Mouse (Mus musculus) intestine, embryonic 16.5 days (tissue): Measurements from ENCODE around the gene Ppp1r10. TPM values are rescaled to one million over a fixed set of nuclear protein-coding genes. Genes with fewer than 3 reads are reported as not detected.

ENCODE experiments used
- ATAC-seq: fragments of 200-750 bp; cut with Nextera tagmentation; 2 replicates; pipeline ENCODE4 v1.8.0; 2017; ENCODE audit warnings: moderate TSS enrichment, moderate library complexity
- H3K27ac ChIP-seq: fragments of 300-500 bp; sonication (generic); 2 replicates; pipeline ENCODE4 v1.5.1; 2014; ENCODE audit warnings: mild to moderate bottlenecking, low read length
- H3K27me3 ChIP-seq: fragments of 300-500 bp; sonication (generic); replicated peaks from 2 replicates; pipeline ENCODE4 v1.6.1; 2014; ENCODE audit warnings: low read length, control low read depth, mixed read lengths; ENCODE audit not compliant: control insufficient read depth, insufficient read depth
- H3K36me3 ChIP-seq: fragments of 300-500 bp; sonication (generic); 2 replicates; pipeline ENCODE4 v1.6.1; 2014; ENCODE audit warnings: low read length, control low read depth; ENCODE audit not compliant: control insufficient read depth, insufficient read depth
- H3K4me1 ChIP-seq: fragments of 300-500 bp; sonication (generic); 2 replicates; pipeline ENCODE4 v1.6.1; 2014; ENCODE audit warnings: low read length, control low read depth, mixed read lengths; ENCODE audit not compliant: control insufficient read depth, insufficient read depth
- H3K4me2 ChIP-seq: fragments of 300-500 bp; sonication (generic); 2 replicates; pipeline ENCODE4 v1.6.1; 2014; ENCODE audit warnings: low read depth, low read length, control low read depth
- H3K4me3 ChIP-seq: fragments of 300-500 bp; sonication (generic); 2 replicates; pipeline ENCODE4 v1.5.1; 2014; ENCODE audit warnings: mild to moderate bottlenecking, low read length
- H3K9ac ChIP-seq: fragments of 300-500 bp; sonication (generic); 2 replicates; pipeline ENCODE4 v1.6.1; 2014; ENCODE audit warnings: low read depth, low read length
- H3K9me3 ChIP-seq: fragments of 300-500 bp; sonication (generic); 2 replicates; pipeline ENCODE4 v1.6.1; 2016; ENCODE audit warnings: low read length, control low read depth; ENCODE audit not compliant: control insufficient read depth
- WGBS: fragments of 180-500 bp; shearing (Covaris S2); extraction: QIAGEN DNeasy Blood & Tissue Kit; methylation state at CpG from one replicate; pipeline ENCODE4 v1.1.7; 2014; 5-methylcytosine and 5-hydroxymethylcytosine counted together
- polyA plus RNA-seq: library from polyadenylated mRNA; unstranded; fragments of >200 nt; fragmentation: Nextera tagmentation; extraction: Ambion mirVana; gene quantifications from 2 replicates; pipeline ENCODE4 v1.2.1, GENCODE M21; 2015

The Ppp1r10 gene
- 28.8 and 30.1 TPM in 2 replicates for polyA plus RNA-seq

GRCm38 (mm10) chr17:35916297-35917142, at the start of gene Ppp1r10, which contains the start of gene Mrps18b:
TSS of gene Ppp1r10 (plus strand) at chr17:35916434.
TSS of gene Mrps18b (minus strand) at chr17:35916389.
- Histone ChIP-seq H3K27me3 (no peaks in the 10 kb centered on the region), H3K4me2 (peak within 1 kb of the TSS; percentile 83), H3K4me1 (peaks cover 24% of the 10 kb centered on the region), H3K36me3 (peaks cover 5% of the 10 kb centered on the region), H3K27ac (peak within 1 kb of the TSS; percentile 96), H3K9me3 (no peaks in the 10 kb centered on the region), H3K4me3 (peak within 1 kb of the TSS; percentile 75), H3K9ac (peak within 1 kb of the TSS; percentile 91)
- ATAC-seq, result peak; percentile 94
- WGBS, result under 1% methylated on average over 82 of the region's 83 CpGs

- 16% methylated on average over 26 of the region's 26 CpGs for WGBS
- peaks cover 31% of the 10 kb centered on the region for H3K4me1 ChIP-seq
- H3K4me2 ChIP-seq, result peak overlapping the region; percentile 81
- no peaks in the 10 kb centered on the region for H3K27me3 ChIP-seq
- no peak for ATAC-seq
- H3K4me3 ChIP-seq, result peak overlapping the region; percentile 62
- H3K36me3 ChIP-seq, result no peaks in the 10 kb centered on the region; the same call in 1 of the 2 replicates
- peak overlapping the region; percentile 77 for H3K9ac ChIP-seq
- 0 out of 2 replicates have a peak, but pooled peaks cover 4% of the 10 kb centered on the region for H3K9me3 ChIP-seq
- peak overlapping the region; percentile 89 for H3K27ac ChIP-seq
These were observed 49.0 kb upstream of the Ppp1r10 start for GRCm38 (mm10) chr17:35866911-35867890.

DNA sequence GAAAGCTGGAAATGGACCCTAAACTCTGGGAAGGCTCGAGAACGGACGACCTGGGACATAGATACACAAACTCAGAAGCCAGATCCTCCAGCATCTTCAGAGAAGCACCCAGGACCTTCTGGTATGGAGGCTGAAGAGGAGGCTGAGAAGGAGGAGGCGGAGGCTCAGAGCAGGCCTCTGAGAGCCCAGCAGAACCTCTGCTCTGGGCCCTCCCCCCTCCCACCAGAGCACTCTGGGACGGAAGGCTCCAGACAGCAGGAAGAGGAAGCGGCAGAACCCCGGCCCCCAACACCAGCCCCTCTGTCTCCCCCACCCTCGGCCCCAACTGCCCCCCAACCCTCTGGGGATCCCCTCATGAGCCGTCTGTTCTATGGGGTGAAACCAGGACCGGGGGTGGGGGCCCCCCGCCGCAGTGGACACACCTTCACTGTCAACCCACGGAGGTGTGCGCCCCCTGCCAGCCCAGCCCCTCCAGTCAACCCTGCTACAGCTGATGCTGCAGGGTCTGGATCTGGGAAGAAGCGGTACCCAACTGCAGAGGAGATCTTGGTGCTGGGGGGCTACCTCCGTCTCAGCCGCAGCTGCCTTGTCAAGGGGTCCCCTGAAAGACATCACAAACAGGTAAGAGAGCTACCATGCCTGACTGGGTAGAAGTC, 47.9 kb upstream of the Ppp1r10 start:
- Histone ChIP-seq H3K27ac (peak overlapping the region; percentile 89), H3K4me2 (peak overlapping the region; percentile 81), H3K4me3 (peak overlapping the region; percentile 62), H3K4me1 (peaks cover 31% of the 10 kb centered on the region), H3K9me3 (0 out of 2 replicates have a peak, but pooled peaks cover 4% of the 10 kb centered on the region), H3K9ac (peak overlapping the region; percentile 77), H3K36me3 (no peaks in the 10 kb centered on the region; the same call in 1 of the 2 replicates), H3K27me3 (no peaks in the 10 kb centered on the region)
- 32% methylated on average over 15 of the region's 17 CpGs for WGBS
- ATAC-seq, result no peak

DNA sequence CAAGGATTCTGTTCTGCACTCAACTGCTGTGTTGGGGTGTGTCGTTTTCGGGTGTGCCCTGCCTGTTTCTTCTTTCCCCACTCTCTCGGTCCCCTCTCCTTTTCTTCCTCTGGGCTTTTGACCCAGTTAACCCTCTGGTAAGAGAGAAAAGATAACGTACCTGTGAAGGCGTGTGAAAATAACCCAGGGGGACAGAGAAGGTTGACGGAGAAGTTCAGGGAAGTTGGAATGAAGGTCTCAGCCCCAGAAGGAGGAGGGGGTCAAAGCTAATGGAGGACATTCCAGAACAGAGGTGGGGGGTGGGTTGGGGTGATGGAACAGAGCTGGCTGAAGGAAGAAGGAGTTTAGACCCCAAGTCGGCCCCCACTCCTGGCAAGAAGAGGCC, 47.3 kb upstream of the Ppp1r10 start:
- ATAC-seq, result no peak
- H3K4me1 ChIP-seq, result peaks cover 35% of the 10 kb centered on the region

DNA sequence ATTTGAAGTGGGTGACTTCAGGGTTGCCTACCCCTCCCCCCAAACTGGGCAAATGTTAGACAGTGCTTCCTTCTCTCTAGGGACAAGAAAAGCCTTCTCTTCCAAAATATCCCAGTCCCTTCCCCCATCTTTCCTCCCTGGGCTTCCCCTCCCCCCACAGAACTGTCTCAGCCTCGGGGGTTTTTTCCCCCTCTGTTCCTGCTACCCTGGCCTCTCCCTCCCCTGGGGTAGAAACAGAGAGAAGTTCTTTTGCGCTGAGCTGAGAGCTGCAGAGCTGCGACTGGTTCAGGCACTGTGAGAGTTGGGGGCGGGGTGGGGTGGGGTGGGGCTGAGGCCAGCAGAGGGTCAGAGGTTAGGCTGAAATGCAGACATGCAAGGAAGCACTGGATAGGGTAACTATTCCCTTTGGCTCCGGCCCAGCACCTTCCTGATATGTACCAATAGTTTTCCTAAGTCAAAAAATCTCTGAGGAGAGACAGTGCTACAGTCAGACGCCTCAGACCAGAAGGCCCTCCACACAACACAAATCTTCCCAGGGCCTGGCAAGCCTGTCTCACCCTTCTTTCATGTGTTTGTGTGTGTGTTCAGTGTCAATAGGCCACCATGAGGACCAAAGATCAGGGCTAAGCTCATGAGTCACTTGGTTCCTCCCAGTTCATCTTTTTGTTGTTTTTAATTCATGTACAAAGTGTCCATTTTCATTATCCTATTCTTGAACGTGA, 46.7 kb upstream of the Ppp1r10 start:
- 4% methylated on average over 7 of the region's 7 CpGs for WGBS
- Histone ChIP-seq H3K4me1 (peaks cover 38% of the 10 kb centered on the region), H3K27ac (peak overlapping the region; percentile 89), H3K27me3 (no peaks in the 10 kb centered on the region), H3K36me3 (no peaks in the 10 kb centered on the region; the same call in 1 of the 2 replicates), H3K4me2 (peak overlapping the region; percentile 81), H3K9ac (peak overlapping the region; percentile 77), H3K9me3 (0 out of 2 replicates have a peak, but pooled peaks cover 4% of the 10 kb centered on the region), H3K4me3 (peak overlapping the region; percentile 62)
- ATAC-seq, result peak; percentile 5; the same call in 1 of the 2 replicates

More for the DNA sequence above, 47.3 kb upstream of the Ppp1r10 start:
- Histone ChIP-seq H3K36me3 (no peaks in the 10 kb centered on the region; the same call in 1 of the 2 replicates), H3K4me2 (peak overlapping the region; percentile 81), H3K9me3 (0 out of 2 replicates have a peak, but pooled peaks cover 4% of the 10 kb centered on the region), H3K27ac (peak overlapping the region; percentile 89), H3K27me3 (no peaks in the 10 kb centered on the region), H3K9ac (peak overlapping the region; percentile 77), H3K4me3 (peak overlapping the region; percentile 62)
- WGBS, result 4% methylated on average over 7 of the region's 7 CpGs

DNA sequence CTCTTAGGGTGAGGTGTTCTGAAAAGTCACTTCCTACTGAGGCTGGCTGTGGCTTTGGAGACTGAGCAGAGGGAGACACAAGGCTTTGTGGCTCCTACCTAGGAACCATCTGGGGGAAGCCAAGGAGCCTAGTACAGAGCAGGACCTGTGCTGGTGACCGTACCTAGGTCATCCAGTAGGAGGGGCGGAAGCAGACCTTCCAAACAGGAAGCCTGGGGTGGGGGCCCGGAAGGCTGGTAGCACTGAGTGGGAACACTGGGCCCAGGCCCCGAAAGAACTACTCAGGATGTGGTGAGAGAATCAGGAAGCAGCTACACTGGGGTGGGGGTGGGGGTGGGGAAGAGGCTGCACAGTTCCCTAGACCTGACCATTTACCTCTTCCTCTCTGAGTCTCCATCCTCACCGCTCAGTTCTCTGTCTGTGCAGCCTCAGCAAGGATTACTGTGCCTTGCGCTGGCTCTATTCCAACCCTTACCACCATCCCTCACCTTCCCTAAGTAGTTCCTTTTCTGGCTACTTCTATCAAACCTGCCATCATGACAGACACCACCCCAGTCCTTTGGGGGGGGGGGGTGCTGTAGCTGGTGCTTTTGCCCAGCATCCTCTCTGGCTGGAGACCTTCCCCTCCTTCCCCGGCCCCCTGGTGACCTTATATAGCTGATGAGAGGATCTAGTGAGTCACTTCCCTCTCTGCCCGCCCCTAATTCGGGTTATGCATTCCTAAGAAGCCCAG, 45.9 kb upstream of the Ppp1r10 start:
- Histone ChIP-seq H3K4me2 (peak overlapping the region; percentile 81), H3K27ac (peak overlapping the region; percentile 89), H3K36me3 (no peaks in the 10 kb centered on the region; the same call in 1 of the 2 replicates), H3K27me3 (no peaks in the 10 kb centered on the region), H3K9me3 (0 out of 2 replicates have a peak, but pooled peaks cover 4% of the 10 kb centered on the region), H3K9ac (peak overlapping the region; percentile 77), H3K4me1 (peaks cover 35% of the 10 kb centered on the region), H3K4me3 (peak overlapping the region; percentile 62)
- 41% methylated on average over 9 of the region's 9 CpGs for WGBS
- 0 out of 2 replicates have a peak, but pooled peaks have one; percentile 1 for ATAC-seq

GRCm38 (mm10) chr17:35870884-35871696, 45.1 kb upstream of the Ppp1r10 start:
- no peak overlapping the region for H3K9ac ChIP-seq
- WGBS, result 78% methylated on average over 8 of the region's 8 CpGs

More at GRCm38 (mm10) chr17:35870884-35871696, 45.1 kb upstream of the Ppp1r10 start:
- Histone ChIP-seq H3K4me2 (peak overlapping the region; percentile 81), H3K9me3 (0 out of 2 replicates have a peak, but pooled peaks cover 4% of the 10 kb centered on the region), H3K36me3 (no peaks in the 10 kb centered on the region; the same call in 1 of the 2 replicates), H3K4me1 (peaks cover 35% of the 10 kb centered on the region), H3K4me3 (peak overlapping the region; percentile 62), H3K27me3 (no peaks in the 10 kb centered on the region), H3K27ac (peak overlapping the region; percentile 89)
- ATAC-seq, result no peak
